ENCODE assay signal across 27 mouse cellular contexts in genomic region chr1:150943601-150944000, GRCm38 (mm10). TPM values are rescaled to one million over a fixed set of nuclear protein-coding genes. Genes with fewer than 3 reads are reported as not detected.
DNase-seq lines count a peak whose midpoint lies in the region; ATAC-seq lines count a peak whose summit lies in the region.
"Had no signal": no experiment of that assay in that cellular context is flagged by ENCODE, and none has a peak within 500 bp of the region (broad histone marks: within the 10 kb centered on the region; RNA-seq: fewer than 3 reads in every experiment).

No protein-coding gene starts in this region.

- H3K36me3 ChIP-seq in embryonic facial prominence, embryonic 11.5 days (replicated peaks; ENCODE audit: control insufficient read depth, insufficient read depth, low read depth, low read length): no peaks in the 10 kb centered on the region
- H3K36me3 ChIP-seq in embryonic facial prominence, embryonic 10.5 days (replicated peaks): no peaks in the 10 kb centered on the region; the same call in 1 of the 2 replicates
- H3K36me3 ChIP-seq in embryonic facial prominence, embryonic 14.5 days (ENCODE audit: control insufficient read depth, insufficient read depth, low read length): no peaks in the 10 kb centered on the region
- H3K36me3 ChIP-seq: embryonic facial prominence, embryonic 12.5 days; embryonic facial prominence, embryonic 15.5 days; forebrain, embryonic 10.5 days; forebrain, embryonic 12.5 days; G1E had no signal

- 15% methylated on average over 2 of the region's 2 CpGs for WGBS in embryonic facial prominence, embryonic 11.5 days
- 21% methylated on average over 2 of the region's 2 CpGs for WGBS in embryonic facial prominence, embryonic 10.5 days
- WGBS in embryonic facial prominence, embryonic 14.5 days: 12% methylated on average over 2 of the region's 2 CpGs

- no peak overlapping the region for H3K9ac ChIP-seq in embryonic facial prominence, embryonic 11.5 days (replicated peaks; ENCODE audit: low read length)
- H3K9ac ChIP-seq in embryonic facial prominence, embryonic 14.5 days (ENCODE audit: low read depth, low read length): no peak overlapping the region
- H3K9ac ChIP-seq: embryonic facial prominence, embryonic 12.5 days; embryonic facial prominence, embryonic 15.5 days; forebrain, embryonic 12.5 days had no signal

- H3K4me3 ChIP-seq in embryonic facial prominence, embryonic 11.5 days (ENCODE audit: low read depth, low read length): no peak overlapping the region
- no peak overlapping the region for H3K4me3 ChIP-seq in embryonic facial prominence, embryonic 10.5 days
- H3K4me3 ChIP-seq in embryonic facial prominence, embryonic 14.5 days (ENCODE audit: low read depth, low read length): no peak overlapping the region
- H3K4me3 ChIP-seq: embryonic facial prominence, embryonic 12.5 days; embryonic facial prominence, embryonic 15.5 days; erythroblast, embryonic 14.5 days; forebrain, embryonic 10.5 days; forebrain, embryonic 12.5 days had no signal

- no peak overlapping the region for H3K4me2 ChIP-seq in embryonic facial prominence, embryonic 11.5 days (ENCODE audit: low read depth, low read length)
- no peak overlapping the region for H3K4me2 ChIP-seq in embryonic facial prominence, embryonic 14.5 days (ENCODE audit: low read depth, low read length)
- H3K4me2 ChIP-seq: embryonic facial prominence, embryonic 12.5 days; embryonic facial prominence, embryonic 15.5 days; forebrain, embryonic 12.5 days had no signal

- H3K9me3 ChIP-seq in embryonic facial prominence, embryonic 11.5 days (replicated peaks; ENCODE audit: control insufficient read depth, low read length): no peaks in the 10 kb centered on the region
- H3K9me3 ChIP-seq in embryonic facial prominence, embryonic 10.5 days: no peaks in the 10 kb centered on the region
- no peaks in the 10 kb centered on the region for H3K9me3 ChIP-seq in embryonic facial prominence, embryonic 14.5 days (ENCODE audit: control insufficient read depth, low read length)
- H3K9me3 ChIP-seq: embryonic facial prominence, embryonic 12.5 days; embryonic facial prominence, embryonic 15.5 days; forebrain, embryonic 10.5 days; forebrain, embryonic 12.5 days; G1E had no signal

- no peak for ATAC-seq in embryonic facial prominence, embryonic 11.5 days (replicated peaks; ENCODE audit: insufficient number of reproducible peaks, low FRiP score, low TSS enrichment, low read depth)
- ATAC-seq in embryonic facial prominence, embryonic 14.5 days (ENCODE audit: low read depth): no peak
- ATAC-seq: activated CD4-positive, CD25-positive, alpha-beta regulatory T cell, adult 4 months; CD4-positive, CD25-positive, alpha-beta regulatory T cell, adult 4 months; forebrain, embryonic 14.5 days; forebrain, embryonic 16.5 days; Patski had no signal

- no peaks in the 10 kb centered on the region for H3K4me1 ChIP-seq in embryonic facial prominence, embryonic 11.5 days (ENCODE audit: control insufficient read depth, insufficient read depth, low read length)
- H3K4me1 ChIP-seq in embryonic facial prominence, embryonic 10.5 days: peaks cover 34% of the 10 kb centered on the region
- peaks cover 14% of the 10 kb centered on the region for H3K4me1 ChIP-seq in embryonic facial prominence, embryonic 14.5 days (ENCODE audit: control insufficient read depth, insufficient read depth, low read length)
- H3K4me1 ChIP-seq: forebrain, embryonic 12.5 days had no signal

- H3K27ac ChIP-seq in embryonic facial prominence, embryonic 11.5 days (replicated peaks; ENCODE audit: low read depth, low read length): no peak overlapping the region
- no peak overlapping the region for H3K27ac ChIP-seq in embryonic facial prominence, embryonic 10.5 days (replicated peaks)
- H3K27ac ChIP-seq in embryonic facial prominence, embryonic 14.5 days (replicated peaks; ENCODE audit: low read depth, low read length): no peak overlapping the region
- H3K27ac ChIP-seq: embryonic facial prominence, embryonic 12.5 days; embryonic facial prominence, embryonic 15.5 days; forebrain, embryonic 10.5 days; forebrain, embryonic 12.5 days had no signal

- DNase-seq in embryo, embryonic 10.5 days (ENCODE audit: low spot score): peak; percentile 55
- no peak for DNase-seq in embryo, embryonic 10 days (ENCODE audit: low spot score)
- peak; percentile 59 for DNase-seq in embryonic facial prominence, embryonic 11.5 days (ENCODE audit: low spot score)
- DNase-seq in embryonic facial prominence, embryonic 10.5 days (ENCODE audit: low spot score): no peak
- peak; percentile 36 for DNase-seq in embryonic facial prominence, embryonic 14.5 days (ENCODE audit: low spot score)
- DNase-seq in ovary, adult 18-20 months (ENCODE audit: low spot score): no peak
- DNase-seq: adrenal gland, adult 8-10 months; adrenal gland, postnatal 14 days; adrenal gland, postnatal 36 days; B cell, adult 2 months; cerebellum, adult 11-12 months; cerebellum, adult 2 months; cerebellum, adult 9-10 months; cerebellum, postnatal 10 days; cerebellum, postnatal 25 days had no signal

- no peaks in the 10 kb centered on the region for H3K27me3 ChIP-seq in embryonic facial prominence, embryonic 11.5 days (ENCODE audit: control insufficient read depth, insufficient read depth, low read length)
- no peaks in the 10 kb centered on the region for H3K27me3 ChIP-seq in embryonic facial prominence, embryonic 10.5 days (replicated peaks; ENCODE audit: low read depth, poor library complexity, severe bottlenecking)
- no peaks in the 10 kb centered on the region for H3K27me3 ChIP-seq in embryonic facial prominence, embryonic 14.5 days (replicated peaks; ENCODE audit: control insufficient read depth, insufficient read depth, low read length)
- H3K27me3 ChIP-seq: CH12.LX; embryonic facial prominence, embryonic 12.5 days; embryonic facial prominence, embryonic 15.5 days; forebrain, embryonic 12.5 days; Patski had no signal

RNA-seq across cellular contexts. Expression of gene Hmcn1, which starts 49.6 kb away (rescaled TPM):
- polyA plus RNA-seq in embryonic facial prominence, embryonic 11.5 days (2014; fragmentation: Nextera tagmentation; extraction: Ambion mirVana): 25.5 and 32.8 TPM in 2 replicates
- polyA plus RNA-seq in embryonic facial prominence, embryonic 10.5 days (2016; fragmentation: Nextera tagmentation; extraction: Ambion mirVana): 15.3 and 19.0 TPM in 2 replicates
- polyA plus RNA-seq in embryonic facial prominence, embryonic 14.5 days (2014; fragmentation: Nextera tagmentation; extraction: Ambion mirVana): 30.7 and 36.5 TPM in 2 replicates
- polyA plus RNA-seq: activated CD4-positive, CD25-positive, alpha-beta regulatory T cell, adult 4 months; CD4-positive, CD25-positive, alpha-beta regulatory T cell, adult 4 months; erythroblast, embryonic 14.5 days; G1E had no signal

Comparison
In these comparisons a context has a peak if more than half of its experiments do, and no peak if none do; other contexts are left out.
1. DNase-seq: peak in embryo, embryonic 10.5 days (single experiment), embryonic facial prominence, embryonic 11.5 days (single experiment) and embryonic facial prominence, embryonic 14.5 days (single experiment); none in embryo, embryonic 10 days (single experiment), embryonic facial prominence, embryonic 10.5 days (single experiment) and ovary, adult 18-20 months (single experiment).